Mouse (Mus musculus) B cell, adult 2 months (primary cell): ENCODE data around the gene Prr9.

Experiments
- DNase-seq, 2 experiments: peaks; one replicate each; pipeline ENCODE4 v3.0.0; 2022

Prr9 gene

GRCm38 (mm10) chr3:92123847-92124246 lies at the start of gene Prr9:
Prr9 (minus strand) TSS chr3:92123947.
- no peak for DNase-seq

GRCm38 (mm10) chr3:92169847-92170246 lies 46.1 kb upstream of the Prr9 start:
- DNase-seq, result no peak

GRCm38 (mm10) chr3:92153322-92153721 lies 29.6 kb upstream of the Prr9 start:
- DNase-seq, result no peak

- peak; percentile 2 to 3 for DNase-seq
Observed at GRCm38 (mm10) chr3:92150631-92151277, 27.0 kb upstream of the Prr9 start.

- DNase-seq, result no peak
Observed at GRCm38 (mm10) chr3:92147913-92148312, 24.2 kb upstream of the Prr9 start.

GRCm38 (mm10) chr3:92147420-92147819 lies 23.7 kb upstream of the Prr9 start:
- DNase-seq, result no peak

GRCm38 (mm10) chr3:92142644-92143043 lies 18.9 kb upstream of the Prr9 start, which contains the start of gene Lelp1:
Lelp1 (minus strand) TSS chr3:92142744.
- DNase-seq, result no peak

- DNase-seq, result no peak
Observed at GRCm38 (mm10) chr3:92120902-92121301, 2.8 kb downstream of the Prr9 start.

GRCm38 (mm10) chr3:92117930-92118329 lies 5.8 kb downstream of the Prr9 start:
- no peak for DNase-seq

- DNase-seq, result no peak
Observed at GRCm38 (mm10) chr3:92111526-92111925, 12.2 kb downstream of the Prr9 start.

GRCm38 (mm10) chr3:92110790-92111189 lies 13.0 kb downstream of the Prr9 start:
- no peak for DNase-seq

GRCm38 (mm10) chr3:92106582-92106981 lies 17.2 kb downstream of the Prr9 start:
- DNase-seq, result no peak

GRCm38 (mm10) chr3:92083042-92083441 lies 40.7 kb downstream of the Prr9 start, which contains the start of gene Lor:
Lor (minus strand) TSS chr3:92083142.
- DNase-seq, result no peak

GRCm38 (mm10) chr3:92081285-92081931 lies 42.3 kb downstream of the Prr9 start:
- DNase-seq, result peak; percentile 2 to 7

- DNase-seq, result peak; percentile 15 to 29
Observed at GRCm38 (mm10) chr3:92080462-92081284, 43.1 kb downstream of the Prr9 start.
